Mouse (Mus musculus): ENCODE data around the gene Art2b. TPM values are rescaled to one million over a fixed set of nuclear protein-coding genes. Genes with fewer than 3 reads are reported as not detected.

Art2b gene
- 100 to 1,000 TPM in 1 of 2 experiments, 10 to 100 TPM in 1; 41.8 to 143 TPM for polyA plus RNA-seq (2017; shearing (Covaris generic))

DNA sequence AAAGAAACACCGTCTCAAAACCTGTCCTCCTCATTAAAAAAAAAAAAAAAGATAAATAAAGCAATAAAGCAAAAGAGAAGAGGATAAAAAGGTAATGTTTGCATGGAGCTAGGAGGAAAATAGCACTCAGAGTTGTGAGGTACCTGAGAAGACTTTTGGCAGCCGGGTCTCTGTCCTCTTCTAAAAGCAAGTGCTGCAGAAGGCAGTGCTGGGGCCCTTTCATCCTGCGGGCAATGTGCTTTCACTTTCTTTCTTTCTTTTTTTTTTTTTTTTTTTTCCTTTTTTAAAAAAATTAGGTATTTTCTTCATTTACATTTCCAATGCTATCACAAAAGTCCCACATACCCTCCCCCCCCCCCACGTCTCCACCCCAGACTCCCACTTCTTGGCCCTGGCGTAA lies at the start of gene Art2b:
TSS of gene Art2b (minus strand) at position 193 of the 400 bp plus-strand sequence.

Other genes with a start within 250 kb of the Art2b start
- gene Arap1, start 237.5 kb downstream of the Art2b start, polyA plus RNA-seq (2017; shearing (Covaris generic)) = 10 to 100 TPM; 39.8 to 79.4 TPM
- 10 to 100 TPM; 16.1 to 76.0 TPM for gene Gm45837, start 174.7 kb downstream of the Art2b start, polyA plus RNA-seq (2017; shearing (Covaris generic))
- 10 to 100 TPM in 1 of 2 experiments, 1 to 10 TPM in 1; 3.7 to 29.8 TPM for gene Pde2a, start 163.9 kb downstream of the Art2b start, polyA plus RNA-seq (2017; shearing (Covaris generic))
- gene Clpb, start 78.0 kb upstream of the Art2b start, polyA plus RNA-seq (2017; shearing (Covaris generic)) = 10 to 100 TPM; 15.6 to 19.9 TPM
- not detected for gene Phox2a, start 232.7 kb upstream of the Art2b start, polyA plus RNA-seq (2017; shearing (Covaris generic))

Data from activated CD4-positive, CD25-positive, alpha-beta regulatory T cell (primary cell).